Mouse (Mus musculus): ENCODE measurements around the gene H2-D1.

- TF ChIP-seq CTCF (IDR thresholded peaks at IDR 0.05; ENCODE audit: extremely low read depth, insufficient read depth, low read length) (no peak), POLR2A (IDR thresholded peaks at IDR 0.05; ENCODE audit: extremely low read depth, insufficient read depth, low read length) (no peak)
Observed at GRCm38 (mm10) chr17:35253293-35254093, 9.0 kb upstream of the H2-D1 start.
